In the genomic region with DNA sequence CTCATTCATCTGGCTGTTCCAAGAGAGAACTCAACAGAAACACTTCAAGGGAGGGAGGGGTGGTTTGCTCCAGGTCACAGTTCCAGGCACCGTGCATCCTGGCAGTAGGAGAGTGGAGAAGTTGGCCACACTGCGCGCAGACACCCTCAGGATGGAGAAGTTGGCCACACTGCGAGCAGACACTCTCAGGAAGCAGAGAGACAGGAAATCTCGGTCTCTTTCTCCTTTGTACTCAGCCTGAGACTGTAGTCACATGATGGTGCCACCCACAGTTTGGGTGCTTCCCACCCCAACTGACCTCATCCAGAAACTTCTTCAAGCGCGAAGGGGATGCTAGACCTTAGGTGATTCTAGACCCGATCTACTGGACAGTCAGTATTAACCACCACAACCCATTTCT, we compare ENCODE assay signal across 20 mouse cellular contexts.
A peak's percentile ranks its signal among the peaks of the same experiment; 100 is the strongest.
DNase-seq lines count a peak whose midpoint lies in the region; ATAC-seq and TF ChIP-seq lines count a peak whose summit lies in the region.
"Had no signal": no experiment of that assay in that cellular context is flagged by ENCODE, and none has a peak within 500 bp of the region (broad histone marks: within the 10 kb centered on the region; RNA-seq: fewer than 3 reads in every experiment).

No protein-coding gene starts in this region.

- no peak for TF ChIP-seq CTCF in thymus, adult 2 months (IDR thresholded peaks at IDR 0.05; ENCODE audit: borderline replicate concordance, control insufficient read depth, extremely low read depth, insufficient read depth, low read length, poor library complexity)

- DNase-seq in thymus, adult 2 months, result peak; percentile 24
- no peak for DNase-seq in thymus, adult 18-20 months
- DNase-seq in CD4-positive helper T cell, adult 2 months (ENCODE audit: low read depth, low spot score), result peak; percentile 41
- no peak for DNase-seq in retina, embryonic 14.5 days (ENCODE audit: low spot score)
- no peak for DNase-seq in cerebellum, postnatal 4 days (ENCODE audit: low spot score in 2 of 2)
- DNase-seq: adrenal gland, postnatal 25 days; cerebellum, adult 2 months; cerebellum, postnatal 10 days; embryo, embryonic 11 days; gastrocnemius, adult 2 months; gastrocnemius, postnatal 25 days had no signal

- no peaks in the 10 kb centered on the region for H3K36me3 ChIP-seq in thymus, adult 2 months (ENCODE audit: control insufficient read depth, insufficient read depth, low read length)
- H3K36me3 ChIP-seq: embryonic facial prominence, embryonic 15.5 days; forebrain, embryonic 10.5 days; heart, embryonic 12.5 days; hindbrain, embryonic 15.5 days; intestine, embryonic 15.5 days had no signal

- ATAC-seq in CD4-positive, CD25-positive, alpha-beta regulatory T cell, adult 4 months, result peak; percentile 86
- ATAC-seq in inflammation-experienced regulatory T-cells, adult 6 months, result peak; percentile 77
- ATAC-seq: forebrain, embryonic 14.5 days; intestine, embryonic 15.5 days had no signal

- no peaks in the 10 kb centered on the region for H3K27me3 ChIP-seq in thymus, adult 2 months (ENCODE audit: control insufficient read depth, insufficient read depth, low read length)
- H3K27me3 ChIP-seq: embryonic facial prominence, embryonic 15.5 days; heart, embryonic 12.5 days; hindbrain, embryonic 15.5 days; intestine, embryonic 15.5 days had no signal

- H3K27ac ChIP-seq in thymus, adult 2 months (ENCODE audit: control insufficient read depth, insufficient read depth, low read length), result no peak overlapping the region
- H3K27ac ChIP-seq: embryonic facial prominence, embryonic 15.5 days; gastrocnemius, adult 2 months; hindbrain, embryonic 15.5 days; intestine, embryonic 15.5 days had no signal

- TF ChIP-seq POLR2A in thymus, adult 2 months (IDR thresholded peaks at IDR 0.05; ENCODE audit: control insufficient read depth, extremely low read depth, insufficient read depth, low read length, poor library complexity), result no peak

- WGBS in thymus, adult 2 months, result 75% methylated on average over 8 of the region's 8 CpGs

- peaks cover 20% of the 10 kb centered on the region for H3K4me1 ChIP-seq in thymus, adult 2 months (replicated peaks; ENCODE audit: control insufficient read depth, insufficient read depth, low read length)
- H3K4me1 ChIP-seq: embryonic facial prominence, embryonic 15.5 days had no signal

- no peak overlapping the region for H3K4me3 ChIP-seq in thymus, adult 2 months (ENCODE audit: control insufficient read depth, insufficient read depth, low read length)
- H3K4me3 ChIP-seq: embryonic facial prominence, embryonic 15.5 days; erythroblast, embryonic 14.5 days; forebrain, embryonic 10.5 days; gastrocnemius, adult 2 months; heart, embryonic 12.5 days; hindbrain, embryonic 15.5 days; intestine, embryonic 15.5 days had no signal

Comparison
In these comparisons a context has a peak if more than half of its experiments do, and no peak if none do; other contexts are left out.
1. DNase-seq: peak in thymus, adult 2 months (single experiment) and CD4-positive helper T cell, adult 2 months (single experiment); none in thymus, adult 18-20 months (0 of 2), retina, embryonic 14.5 days (single experiment) and cerebellum, postnatal 4 days (0 of 2).